Mouse (Mus musculus): ENCODE measurements around the gene Fut8. TPM values are rescaled to one million over a fixed set of nuclear protein-coding genes. Genes with fewer than 3 reads are reported as not detected.
"Not testable (repeated sequence)": the region's sequence is repeated elsewhere in the genome, so short reads cannot be mapped to it uniquely, and the experiment has no call there.

The Fut8 gene
- total RNA-seq, 2 experiments from 2014 or later: 76.4 to 81.6 TPM

DNA sequence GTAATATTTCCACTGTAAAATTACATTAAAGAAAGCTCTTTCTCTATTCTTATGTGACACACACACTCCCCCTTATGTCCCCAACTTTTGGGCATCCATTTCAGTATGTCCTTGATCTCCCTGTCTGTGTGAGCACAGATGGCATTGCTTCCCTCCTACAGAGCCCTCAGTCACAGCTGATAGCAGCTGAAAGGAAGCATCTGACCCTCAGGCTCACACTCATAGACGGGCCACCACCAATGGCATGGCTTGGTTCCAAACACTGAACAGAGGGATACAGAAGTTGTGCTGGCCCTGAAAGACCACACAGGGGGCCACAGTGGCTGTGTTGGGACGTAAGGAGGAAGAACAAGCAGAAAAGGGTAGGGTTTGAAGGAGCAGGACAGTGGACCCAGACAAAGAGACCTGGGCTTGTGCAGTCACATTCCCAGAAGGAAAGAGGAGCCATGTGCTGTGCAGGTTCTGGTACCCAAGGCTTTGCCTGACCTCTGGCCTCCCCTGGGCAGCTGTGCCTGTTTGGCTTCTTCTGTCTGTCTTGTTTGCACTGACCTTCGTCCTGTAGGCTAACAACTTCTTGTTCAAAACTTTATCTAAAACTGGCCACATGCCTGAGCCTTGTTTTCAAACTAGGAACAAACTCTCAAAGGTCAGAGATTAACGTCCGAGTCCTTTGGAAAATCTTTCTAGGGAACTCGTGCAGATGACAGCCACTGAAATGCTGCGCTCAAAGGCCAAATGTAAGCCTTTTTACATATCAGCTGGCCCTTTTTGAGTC is 263.7 kb downstream of the Fut8 start:
- Histone ChIP-seq H3K4me3 (no peak overlapping the region), H3K27ac (no peak overlapping the region)
- DNase-seq (ENCODE audit: low spot score in 2 of 2): no peak
- no peak for TF ChIP-seq CTCF (conservative IDR thresholded peaks at IDR 0.05)

DNA sequence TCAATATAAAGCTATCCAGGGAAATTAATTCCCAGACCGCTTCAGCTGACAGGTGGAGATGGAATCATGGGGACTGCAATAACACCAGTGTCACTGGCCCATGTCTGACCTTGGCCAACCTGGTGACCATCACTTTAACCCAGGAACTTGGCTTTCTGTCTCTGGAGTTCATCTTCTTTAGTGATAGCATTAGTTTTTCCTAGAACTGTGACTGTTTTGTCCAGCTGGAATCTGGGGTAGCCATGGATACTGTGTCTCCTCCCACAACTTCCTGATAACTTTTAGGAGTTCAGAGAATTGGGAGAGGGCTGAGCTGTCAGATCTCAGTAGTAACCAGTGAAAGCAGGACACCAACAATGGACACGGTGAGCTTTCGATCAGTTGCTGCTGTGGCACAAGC is 264.3 kb downstream of the Fut8 start:
- TF ChIP-seq CTCF (conservative IDR thresholded peaks at IDR 0.05): no peak
- no peak overlapping the region for H3K4me3 ChIP-seq
- H3K27ac ChIP-seq: no peak overlapping the region
- DNase-seq (ENCODE audit: low spot score in 2 of 2): no peak

DNA sequence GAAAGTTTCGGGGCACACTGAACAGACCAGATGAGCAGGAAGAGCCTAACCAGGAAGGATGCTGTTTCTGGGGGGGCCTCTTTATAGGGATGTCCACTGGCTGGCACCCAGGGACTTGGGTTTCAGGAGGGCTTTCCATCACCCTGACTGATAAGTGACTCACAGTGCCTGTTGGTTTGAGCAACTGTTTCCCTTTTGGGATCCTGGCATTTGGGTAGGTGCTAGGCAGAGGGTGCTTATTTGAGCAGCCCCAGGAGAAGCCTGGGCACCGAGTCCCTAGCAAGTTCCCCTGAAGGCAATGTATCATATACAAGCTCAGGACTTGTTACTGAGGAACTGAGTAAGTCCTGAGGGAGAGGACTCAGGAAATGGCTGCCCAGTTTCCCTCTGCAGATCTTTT is 267.5 kb downstream of the Fut8 start:
- H3K27ac ChIP-seq: no peak overlapping the region
- TF ChIP-seq CTCF (conservative IDR thresholded peaks at IDR 0.05): no peak
- no peak overlapping the region for H3K4me3 ChIP-seq
- DNase-seq (ENCODE audit: low spot score in 2 of 2): no peak

- no peak for DNase-seq (ENCODE audit: low spot score in 2 of 2)
These were observed 269.8 kb downstream of the Fut8 start for GRCm38 (mm10) chr12:77507770-77508169.

DNA sequence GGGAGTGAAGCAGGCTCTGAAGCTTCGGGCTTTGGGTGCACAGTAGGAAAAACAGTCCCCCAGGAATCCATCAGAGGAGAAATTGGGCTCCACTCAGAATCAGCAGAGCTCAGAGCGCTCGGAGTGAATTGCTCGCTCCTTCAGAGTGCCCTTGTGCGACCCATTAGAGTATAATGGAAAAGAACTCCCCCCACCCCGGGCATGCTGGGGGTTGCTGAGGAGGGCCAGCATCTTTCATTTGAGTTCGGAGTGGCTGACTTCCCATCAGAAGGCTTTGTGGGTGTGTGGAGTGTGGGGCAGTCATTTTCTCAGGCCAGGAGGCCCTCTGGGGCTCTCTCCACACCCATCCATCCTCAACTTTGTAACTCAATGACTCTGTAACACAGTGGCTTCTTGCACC is 272.8 kb downstream of the Fut8 start:
- Histone ChIP-seq H3K27ac (no peak overlapping the region), H3K4me3 (no peak overlapping the region)
- no peak for DNase-seq (ENCODE audit: low spot score in 2 of 2)
- no peak for TF ChIP-seq CTCF (conservative IDR thresholded peaks at IDR 0.05)

More at GRCm38 (mm10) chr12:77507770-77508169, 269.8 kb downstream of the Fut8 start:
- Histone ChIP-seq H3K27ac (no peak overlapping the region), H3K4me3 (no peak overlapping the region)
- TF ChIP-seq CTCF (conservative IDR thresholded peaks at IDR 0.05): no peak

DNA sequence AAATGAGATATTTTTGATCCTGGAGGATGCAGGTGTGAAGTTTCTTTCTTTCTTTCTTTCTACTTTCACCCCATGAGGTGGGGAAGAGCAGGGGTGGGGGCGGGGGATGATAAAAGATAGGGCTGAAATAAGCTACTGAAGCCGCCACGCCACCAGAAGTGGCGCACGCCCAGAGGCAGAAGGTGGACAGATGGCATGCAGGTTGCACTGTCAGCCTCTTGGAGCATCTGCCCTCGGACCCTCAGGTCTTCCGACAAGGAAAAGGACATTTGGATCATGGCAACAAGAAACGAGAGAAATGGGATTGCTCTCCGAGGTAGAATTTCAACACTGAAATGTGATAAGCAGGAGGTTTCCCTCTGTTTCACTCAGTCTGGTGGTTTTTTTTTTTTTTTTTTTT is 273.3 kb downstream of the Fut8 start:
- no peak for DNase-seq (ENCODE audit: low spot score in 2 of 2)
- no peak for TF ChIP-seq CTCF (conservative IDR thresholded peaks at IDR 0.05)
- Histone ChIP-seq H3K4me3 (no peak overlapping the region), H3K27ac (no peak overlapping the region)

GRCm38 (mm10) chr12:77511631-77512030 is 273.7 kb downstream of the Fut8 start:
- Histone ChIP-seq H3K27ac (no peak overlapping the region), H3K4me3 (no peak overlapping the region)
- TF ChIP-seq CTCF (conservative IDR thresholded peaks at IDR 0.05): no peak
- DNase-seq (ENCODE audit: low spot score in 2 of 2): no peak

GRCm38 (mm10) chr12:77516805-77517204 is 278.9 kb downstream of the Fut8 start:
- TF ChIP-seq CTCF (conservative IDR thresholded peaks at IDR 0.05): no peak
- Histone ChIP-seq H3K4me3 (no peak overlapping the region), H3K27ac (no peak overlapping the region)
- no peak for DNase-seq (ENCODE audit: low spot score in 2 of 2)

- no peak overlapping the region for H3K27ac ChIP-seq
- H3K4me3 ChIP-seq: no peak overlapping the region
- no peak for TF ChIP-seq CTCF (conservative IDR thresholded peaks at IDR 0.05)
- DNase-seq (ENCODE audit: low spot score in 2 of 2): no peak
These were observed 279.8 kb downstream of the Fut8 start for GRCm38 (mm10) chr12:77517691-77518090.

DNA sequence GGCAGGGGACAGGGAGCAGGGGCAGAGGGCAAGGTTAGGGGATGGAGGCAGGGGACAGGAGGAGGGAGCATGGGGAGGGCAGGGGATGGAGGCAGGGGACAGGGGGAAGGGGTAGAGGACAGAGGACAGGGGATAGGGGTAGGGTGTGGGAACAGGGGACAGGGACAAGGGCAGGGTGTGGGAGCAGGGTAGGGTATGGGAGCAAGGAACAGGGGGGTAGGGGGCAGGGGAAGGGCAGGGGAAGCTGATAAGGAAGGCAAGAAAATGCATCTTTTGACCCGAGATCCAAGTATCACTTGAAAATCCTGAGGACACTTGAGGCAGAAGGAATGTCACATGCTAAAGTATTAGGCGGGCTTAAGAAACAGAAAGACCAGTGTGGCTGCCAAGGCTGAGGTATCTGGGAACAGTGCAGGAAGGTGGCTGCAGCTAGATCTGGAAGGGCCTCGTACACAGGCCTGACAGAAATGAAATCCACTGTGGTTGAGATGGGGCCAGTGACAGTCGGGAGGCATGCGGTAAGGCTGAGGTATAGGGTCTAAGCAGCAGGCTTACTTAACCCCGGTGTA is 281.7 kb downstream of the Fut8 start:
- no peak for DNase-seq (ENCODE audit: low spot score in 2 of 2)
- Histone ChIP-seq H3K4me3 (no peak overlapping the region), H3K27ac (no peak overlapping the region)
- TF ChIP-seq CTCF (conservative IDR thresholded peaks at IDR 0.05): no peak

DNA sequence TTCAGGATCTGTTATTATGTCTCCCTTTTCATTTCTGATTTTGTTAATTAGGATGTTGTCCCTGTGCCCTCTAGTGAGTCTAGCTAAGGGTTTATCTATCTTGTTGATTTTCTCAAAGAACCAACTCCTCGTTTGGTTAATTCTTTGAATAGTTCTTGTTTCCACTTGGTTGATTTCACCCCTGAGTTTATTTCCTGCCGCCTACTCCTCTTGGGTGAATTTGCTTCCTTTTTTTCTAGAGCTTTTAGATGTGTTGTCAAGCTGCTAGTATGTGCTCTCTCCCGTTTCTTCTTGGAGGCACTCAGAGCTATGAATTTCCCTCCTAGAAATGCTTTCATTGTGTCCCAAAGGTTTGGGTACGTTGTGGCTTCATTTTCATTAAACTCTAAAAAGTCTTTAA is 286.1 kb downstream of the Fut8 start:
- not testable (repeated sequence) for H3K4me3 ChIP-seq; H3K27ac ChIP-seq; DNase-seq (ENCODE audit: low spot score in 2 of 2)
